Mouse (Mus musculus) forebrain, embryonic 13.5 days (tissue): ENCODE data around the gene Slc35f1. TPM values are rescaled to one million over a fixed set of nuclear protein-coding genes. Genes with fewer than 3 reads are reported as not detected.

Source experiments
- ATAC-seq: fragments of 200-750 bp; cut with Nextera tagmentation; 2 replicates; pipeline ENCODE4 v1.8.0; 2017
- H3K27ac ChIP-seq: fragments of 300-500 bp; sonication (generic); 2 replicates; pipeline ENCODE4 v1.5.1; 2015; ENCODE audit warnings: inconsistent platforms, mild to moderate bottlenecking, moderate library complexity
- H3K27me3 ChIP-seq: fragments of 300-500 bp; sonication (generic); 2 replicates; pipeline ENCODE4 v1.6.1; 2015; ENCODE audit warnings: mild to moderate bottlenecking, inconsistent platforms
- H3K36me3 ChIP-seq: fragments of 300-500 bp; sonication (generic); 2 replicates; pipeline ENCODE4 v1.6.1; 2015; ENCODE audit warnings: mild to moderate bottlenecking, inconsistent platforms; ENCODE audit not compliant: poor library complexity, severe bottlenecking
- H3K4me1 ChIP-seq: fragments of 300-500 bp; sonication (generic); 2 replicates; pipeline ENCODE4 v1.6.1; 2015; ENCODE audit warnings: inconsistent platforms
- H3K4me2 ChIP-seq: fragments of 300-500 bp; sonication (generic); 2 replicates; pipeline ENCODE4 v1.6.1; 2015; ENCODE audit warnings: inconsistent platforms, mild to moderate bottlenecking, moderate library complexity
- H3K4me3 ChIP-seq: fragments of 300-500 bp; sonication (generic); 2 replicates; pipeline ENCODE4 v1.5.1; 2015; ENCODE audit warnings: mild to moderate bottlenecking, inconsistent platforms
- H3K9ac ChIP-seq: fragments of 300-500 bp; sonication (generic); 2 replicates; pipeline ENCODE4 v1.6.1; 2015; ENCODE audit warnings: mild to moderate bottlenecking, inconsistent platforms
- H3K9me3 ChIP-seq: fragments of 300-500 bp; sonication (generic); replicated peaks from 2 replicates; pipeline ENCODE4 v1.6.1; 2016; ENCODE audit warnings: inconsistent platforms
- WGBS: fragments of 180-500 bp; shearing (Covaris S2); methylation state at CpG from one replicate; pipeline ENCODE4 v1.1.7; 2015; 5-methylcytosine and 5-hydroxymethylcytosine counted together
- polyA plus RNA-seq: library from polyadenylated mRNA; unstranded; fragments of >200 nt; fragmentation: Nextera tagmentation; extraction: Ambion mirVana; gene quantifications from 2 replicates; pipeline ENCODE4 v1.2.1, GENCODE M21; 2015

Gene Slc35f1
- polyA plus RNA-seq, 1 experiment from 2014 or later: 26.1 TPM

DNA sequence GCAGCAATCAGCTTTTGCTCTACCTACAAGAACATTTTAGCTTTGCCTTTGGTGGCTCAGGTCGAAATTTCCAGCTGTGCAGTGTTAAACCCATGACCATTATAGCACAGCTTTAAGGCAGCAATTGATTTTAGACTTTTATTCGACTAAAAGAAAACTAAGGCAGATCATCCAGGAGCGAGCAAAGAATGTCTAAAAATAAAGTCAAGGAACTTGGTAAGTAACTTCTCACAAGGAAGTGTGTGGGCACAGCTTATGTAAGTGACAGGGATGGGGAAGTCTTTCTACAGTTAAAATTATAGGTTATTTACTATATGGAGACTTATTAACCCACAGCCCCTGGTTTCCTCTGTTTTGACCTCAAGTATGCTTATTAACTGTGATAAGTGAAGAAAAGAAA is 262.2 kb downstream of the Slc35f1 start:
- Histone ChIP-seq H3K27ac (no peak overlapping the region), H3K4me1 (no peaks in the 10 kb centered on the region), H3K9ac (no peak overlapping the region), H3K9me3 (no peaks in the 10 kb centered on the region), H3K4me3 (no peak overlapping the region), H3K36me3 (no peaks in the 10 kb centered on the region), H3K4me2 (no peak overlapping the region), H3K27me3 (no peaks in the 10 kb centered on the region)
- 90% methylated on average over 3 of the region's 3 CpGs for WGBS
- ATAC-seq: no peak

DNA sequence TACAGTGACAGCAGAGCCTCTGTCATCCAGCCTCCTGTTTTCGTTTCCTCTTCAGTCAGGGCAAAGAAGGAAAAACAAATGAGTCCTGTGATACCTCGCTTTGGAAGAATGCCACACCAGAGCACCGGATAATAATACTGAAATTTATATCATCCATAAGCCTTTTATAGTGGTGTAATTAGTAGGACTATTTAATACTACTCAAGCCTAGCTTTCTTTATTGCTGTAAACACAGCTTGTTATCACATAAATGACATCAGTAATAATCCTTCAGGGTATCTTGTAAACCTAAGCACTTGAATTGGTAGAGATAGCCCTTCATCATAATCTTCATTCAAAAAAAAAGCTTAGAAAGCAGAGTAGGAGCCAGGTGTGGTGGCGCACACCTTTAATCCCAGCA is 266.4 kb downstream of the Slc35f1 start:
- Histone ChIP-seq H3K4me2 (no peak overlapping the region), H3K9ac (no peak overlapping the region), H3K4me3 (no peak overlapping the region), H3K27ac (no peak overlapping the region), H3K27me3 (no peaks in the 10 kb centered on the region), H3K36me3 (no peaks in the 10 kb centered on the region), H3K9me3 (no peaks in the 10 kb centered on the region), H3K4me1 (no peaks in the 10 kb centered on the region)
- WGBS: 78% methylated on average over 4 of the region's 4 CpGs
- no peak for ATAC-seq

DNA sequence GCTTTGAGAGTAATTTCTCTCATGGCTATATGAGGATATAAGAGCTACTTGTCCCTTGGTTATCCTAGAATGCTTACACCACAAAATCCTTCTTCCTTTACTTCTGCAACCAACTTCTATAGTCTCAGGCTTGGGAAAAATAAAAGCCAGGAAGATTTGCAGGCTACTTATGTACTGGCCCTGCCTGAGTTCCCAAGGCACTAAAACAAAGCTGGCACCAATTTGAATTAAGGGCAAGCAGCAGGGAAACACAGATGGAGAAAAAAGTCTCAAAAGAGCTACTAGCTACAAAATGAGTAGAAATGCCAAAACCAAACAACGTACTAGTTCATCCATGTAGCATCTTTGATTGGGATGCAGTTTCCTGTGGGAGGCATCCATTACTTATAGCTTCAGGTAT is 288.9 kb downstream of the Slc35f1 start:
- Histone ChIP-seq H3K9me3 (no peaks in the 10 kb centered on the region), H3K27ac (no peak overlapping the region), H3K36me3 (no peaks in the 10 kb centered on the region), H3K4me1 (no peaks in the 10 kb centered on the region), H3K4me3 (no peak overlapping the region), H3K4me2 (no peak overlapping the region), H3K9ac (no peak overlapping the region), H3K27me3 (no peaks in the 10 kb centered on the region)
- ATAC-seq: no peak
- WGBS: 88% methylated on average over 1 of the region's 1 CpGs

GRCm38 (mm10) chr10:52982836-52983235 is 292.5 kb downstream of the Slc35f1 start:
- Histone ChIP-seq H3K4me1 (no peaks in the 10 kb centered on the region), H3K27me3 (no peaks in the 10 kb centered on the region), H3K9ac (no peak overlapping the region), H3K9me3 (no peaks in the 10 kb centered on the region), H3K27ac (no peak overlapping the region), H3K4me3 (no peak overlapping the region), H3K36me3 (no peaks in the 10 kb centered on the region), H3K4me2 (no peak overlapping the region)
- no peak for ATAC-seq
- 88% methylated on average over 1 of the region's 1 CpGs for WGBS

GRCm38 (mm10) chr10:52992246-52992645 is 301.9 kb downstream of the Slc35f1 start:
- H3K27ac ChIP-seq: no peak overlapping the region
- no peaks in the 10 kb centered on the region for H3K36me3 ChIP-seq
- no peak overlapping the region for H3K4me3 ChIP-seq
- H3K4me2 ChIP-seq: no peak overlapping the region
- no peaks in the 10 kb centered on the region for H3K27me3 ChIP-seq
- no peak overlapping the region for H3K9ac ChIP-seq
- 59% methylated on average over 2 of the region's 2 CpGs for WGBS
- no peak for ATAC-seq
- peaks cover 4% of the 10 kb centered on the region; the same call in 1 of the 2 replicates for H3K4me1 ChIP-seq
- no peaks in the 10 kb centered on the region for H3K9me3 ChIP-seq

DNA sequence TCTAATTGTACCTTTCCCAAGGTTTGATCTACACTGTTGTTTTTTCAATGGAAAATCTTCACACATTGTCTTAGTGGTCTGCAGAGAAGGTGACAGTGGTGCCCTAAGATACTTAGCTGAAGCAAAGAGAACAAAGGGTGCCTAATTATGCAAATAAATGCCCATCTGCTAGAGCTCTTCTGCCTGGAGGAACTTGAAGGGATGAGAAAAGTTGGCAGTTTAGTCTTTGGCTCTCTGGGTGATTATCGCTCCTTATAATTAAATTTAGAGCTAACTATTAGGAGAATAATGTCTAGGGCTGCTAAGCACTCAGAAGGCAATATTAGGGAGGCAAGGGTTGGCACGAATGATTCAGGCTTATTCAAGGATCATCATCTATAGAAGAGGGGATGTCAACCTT is 306.6 kb downstream of the Slc35f1 start:
- Histone ChIP-seq H3K4me2 (no peak overlapping the region), H3K4me3 (no peak overlapping the region), H3K9ac (no peak overlapping the region), H3K36me3 (no peaks in the 10 kb centered on the region), H3K9me3 (no peaks in the 10 kb centered on the region), H3K27me3 (no peaks in the 10 kb centered on the region), H3K27ac (peak overlapping the region; percentile 35; the same call in 1 of the 2 replicates), H3K4me1 (peaks cover 4% of the 10 kb centered on the region; the same call in 1 of the 2 replicates)
- no peak for ATAC-seq
- 44% methylated on average over 2 of the region's 2 CpGs for WGBS

DNA sequence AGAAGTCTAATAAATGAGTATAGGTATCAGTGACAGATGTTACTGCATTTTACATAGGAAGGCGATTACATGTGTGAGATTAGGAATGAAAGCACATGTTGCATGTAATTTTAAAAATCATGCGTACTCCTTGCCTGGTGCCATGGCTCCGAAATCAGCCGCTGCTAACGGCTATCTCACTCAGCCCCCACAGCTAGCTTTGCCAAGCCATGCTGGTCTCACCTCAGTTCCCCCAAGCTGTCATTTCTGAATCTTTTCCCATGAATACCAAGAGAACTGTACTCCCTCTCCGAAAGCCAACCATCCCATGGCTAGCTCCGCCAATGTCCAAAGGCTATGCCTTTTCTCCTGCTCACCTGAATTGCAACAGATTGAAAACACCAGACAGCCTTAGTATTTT is 310.8 kb downstream of the Slc35f1 start:
- no peaks in the 10 kb centered on the region for H3K9me3 ChIP-seq
- H3K9ac ChIP-seq: no peak overlapping the region
- no peak overlapping the region for H3K27ac ChIP-seq
- H3K4me2 ChIP-seq: no peak overlapping the region
- WGBS: 93% methylated on average over 7 of the region's 7 CpGs
- H3K4me1 ChIP-seq: peaks cover 5% of the 10 kb centered on the region
- no peak for ATAC-seq
- no peaks in the 10 kb centered on the region for H3K36me3 ChIP-seq
- H3K4me3 ChIP-seq: no peak overlapping the region
- no peaks in the 10 kb centered on the region for H3K27me3 ChIP-seq

GRCm38 (mm10) chr10:53006229-53007190 is 316.2 kb downstream of the Slc35f1 start:
- Histone ChIP-seq H3K4me1 (peaks cover 9% of the 10 kb centered on the region; the same call in 1 of the 2 replicates), H3K4me3 (no peak overlapping the region), H3K36me3 (no peaks in the 10 kb centered on the region), H3K4me2 (no peak overlapping the region), H3K9me3 (no peaks in the 10 kb centered on the region), H3K9ac (no peak overlapping the region), H3K27me3 (no peaks in the 10 kb centered on the region), H3K27ac (peak overlapping the region; percentile 57)
- peak; percentile 89 for ATAC-seq
- WGBS: 78% methylated on average over 1 of the region's 1 CpGs

- no peak overlapping the region; the same call in 1 of the 2 replicates for H3K27ac ChIP-seq
- ATAC-seq: peak; percentile 80
- no peaks in the 10 kb centered on the region for H3K9me3 ChIP-seq
- no peaks in the 10 kb centered on the region for H3K27me3 ChIP-seq
- 56% methylated on average over 5 of the region's 5 CpGs for WGBS
- H3K4me3 ChIP-seq: no peak overlapping the region
- no peak overlapping the region for H3K9ac ChIP-seq
- peaks cover 6% of the 10 kb centered on the region; the same call in 1 of the 2 replicates for H3K4me1 ChIP-seq
- H3K4me2 ChIP-seq: no peak overlapping the region
- H3K36me3 ChIP-seq: no peaks in the 10 kb centered on the region
These were observed 323.5 kb downstream of the Slc35f1 start for GRCm38 (mm10) chr10:53013878-53014277.

- 0 out of 2 replicates have a peak, but pooled peaks have one; percentile 21 for ATAC-seq
- no peak overlapping the region for H3K4me2 ChIP-seq
These were observed 338.1 kb downstream of the Slc35f1 start for GRCm38 (mm10) chr10:53028454-53028853.

GRCm38 (mm10) chr10:53035202-53035601 is 344.9 kb downstream of the Slc35f1 start:
- Histone ChIP-seq H3K9ac (no peak overlapping the region), H3K9me3 (no peaks in the 10 kb centered on the region), H3K4me3 (no peak overlapping the region), H3K27me3 (no peaks in the 10 kb centered on the region), H3K36me3 (no peaks in the 10 kb centered on the region), H3K27ac (no peak overlapping the region), H3K4me2 (no peak overlapping the region), H3K4me1 (no peaks in the 10 kb centered on the region)
- 65% methylated on average over 1 of the region's 1 CpGs for WGBS
- ATAC-seq: no peak

More at GRCm38 (mm10) chr10:53028454-53028853, 338.1 kb downstream of the Slc35f1 start:
- Histone ChIP-seq H3K36me3 (no peaks in the 10 kb centered on the region), H3K27ac (no peak overlapping the region), H3K9me3 (no peaks in the 10 kb centered on the region), H3K4me3 (no peak overlapping the region), H3K9ac (no peak overlapping the region), H3K27me3 (no peaks in the 10 kb centered on the region), H3K4me1 (peaks cover 7% of the 10 kb centered on the region)
- 17% methylated on average over 4 of the region's 4 CpGs for WGBS

DNA sequence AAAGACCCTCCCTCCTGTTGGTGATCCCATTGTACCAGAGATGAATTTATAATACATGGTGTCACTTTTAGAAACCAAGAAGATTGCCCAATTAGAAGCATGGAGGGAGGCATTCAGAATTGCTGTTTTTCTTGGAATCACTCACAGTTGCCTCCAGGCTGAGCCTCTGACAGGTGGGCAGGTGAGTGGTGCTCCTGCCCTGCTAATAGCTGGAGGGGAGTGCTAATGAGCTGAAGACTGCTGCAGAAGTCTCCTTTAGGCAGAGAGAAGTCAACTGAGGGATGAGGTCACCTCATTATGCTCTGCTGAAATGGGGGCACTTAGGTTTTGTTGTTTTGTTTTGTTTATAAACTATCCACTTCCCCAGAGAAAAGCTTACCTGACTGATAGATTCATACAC is 355.6 kb downstream of the Slc35f1 start:
- H3K4me2 ChIP-seq: no peak overlapping the region
- no peak for ATAC-seq
- no peak overlapping the region for H3K4me3 ChIP-seq
- H3K27ac ChIP-seq: no peak overlapping the region
- 0 out of 2 replicates have a peak, but pooled peaks cover 3% of the 10 kb centered on the region for H3K9me3 ChIP-seq
- no peaks in the 10 kb centered on the region for H3K27me3 ChIP-seq
- H3K4me1 ChIP-seq: no peaks in the 10 kb centered on the region
- peaks cover 8% of the 10 kb centered on the region; the same call in 1 of the 2 replicates for H3K36me3 ChIP-seq
- no peak overlapping the region for H3K9ac ChIP-seq
